Mouse (Mus musculus) midbrain, embryonic 15.5 days (tissue): ENCODE measurements around the gene Dbh. TPM values are rescaled to one million over a fixed set of nuclear protein-coding genes. Genes with fewer than 3 reads are reported as not detected.

Source experiments
- ATAC-seq: fragments of 200-750 bp; cut with Nextera tagmentation; replicated peaks from 2 replicates; pipeline ENCODE4 v1.8.0; 2017; ENCODE audit warnings: moderate TSS enrichment
- H3K27ac ChIP-seq: fragments of 300-500 bp; sonication (generic); 2 replicates; pipeline ENCODE4 v1.5.1; 2015; ENCODE audit warnings: mild to moderate bottlenecking, inconsistent platforms
- H3K27me3 ChIP-seq: fragments of 300-500 bp; sonication (generic); replicated peaks from 2 replicates; pipeline ENCODE4 v1.6.1; 2015; ENCODE audit warnings: inconsistent platforms
- H3K36me3 ChIP-seq: fragments of 300-500 bp; sonication (generic); replicated peaks from 2 replicates; pipeline ENCODE4 v1.6.1; 2015; ENCODE audit warnings: inconsistent platforms
- H3K4me1 ChIP-seq: fragments of 300-500 bp; sonication (generic); 2 replicates; pipeline ENCODE4 v1.6.1; 2015; ENCODE audit warnings: inconsistent platforms
- H3K4me2 ChIP-seq: fragments of 300-500 bp; sonication (generic); 2 replicates; pipeline ENCODE4 v1.6.1; 2015; ENCODE audit warnings: inconsistent platforms, mild to moderate bottlenecking, moderate library complexity
- H3K4me3 ChIP-seq: fragments of 300-500 bp; sonication (generic); 2 replicates; pipeline ENCODE4 v1.5.1; 2015; ENCODE audit warnings: mild to moderate bottlenecking, inconsistent platforms
- H3K9ac ChIP-seq: fragments of 300-500 bp; sonication (generic); 2 replicates; pipeline ENCODE4 v1.6.1; 2015; ENCODE audit warnings: mild to moderate bottlenecking, inconsistent platforms
- H3K9me3 ChIP-seq: fragments of 300-500 bp; sonication (generic); 2 replicates; pipeline ENCODE4 v1.6.1; 2016; ENCODE audit warnings: inconsistent platforms
- WGBS: fragments of 180-500 bp; shearing (Covaris S2); methylation state at CpG from one replicate; pipeline ENCODE4 v1.1.7; 2015; ENCODE audit warnings: mixed read lengths; 5-methylcytosine and 5-hydroxymethylcytosine counted together
- polyA plus RNA-seq: library from polyadenylated mRNA; unstranded; fragments of >200 nt; fragmentation: Nextera tagmentation; extraction: Ambion mirVana; gene quantifications from 2 replicates; pipeline ENCODE4 v1.2.1, GENCODE M21; 2015

Dbh gene
- 0.65 and 3.6 TPM in 2 replicates for polyA plus RNA-seq

- no peak within 1 kb of the TSS for H3K4me3 ChIP-seq
- no peaks in the 10 kb centered on the region for H3K36me3 ChIP-seq
- no peak within 1 kb of the TSS for H3K9ac ChIP-seq
- no peak within 1 kb of the TSS for H3K4me2 ChIP-seq
- no peaks in the 10 kb centered on the region for H3K9me3 ChIP-seq
- WGBS = 80% methylated on average over 12 of the region's 12 CpGs
- 0 out of 2 replicates have a peak, but pooled peaks cover 6% of the 10 kb centered on the region for H3K4me1 ChIP-seq
- no peak for ATAC-seq
- H3K27ac ChIP-seq = no peak within 1 kb of the TSS
- no peaks in the 10 kb centered on the region for H3K27me3 ChIP-seq
Measured at GRCm38 (mm10) chr2:27164796-27165590, at the start of gene Dbh. Gene Dbh (plus strand): TSS chr2:27165233.

- Histone ChIP-seq H3K36me3 (no peaks in the 10 kb centered on the region), H3K27me3 (no peaks in the 10 kb centered on the region), H3K9ac (no peak overlapping the region), H3K4me2 (no peak overlapping the region), H3K9me3 (no peaks in the 10 kb centered on the region), H3K4me1 (peaks cover 15% of the 10 kb centered on the region), H3K4me3 (no peak overlapping the region), H3K27ac (no peak overlapping the region)
- ATAC-seq = no peak
- WGBS = 68% methylated on average over 4 of the region's 4 CpGs
Measured at GRCm38 (mm10) chr2:27118452-27118851, 46.6 kb upstream of the Dbh start.

GRCm38 (mm10) chr2:27119766-27120165 is 45.3 kb upstream of the Dbh start:
- 83% methylated on average over 2 of the region's 2 CpGs for WGBS
- H3K27ac ChIP-seq = no peak overlapping the region
- ATAC-seq = no peak
- H3K4me2 ChIP-seq = no peak overlapping the region
- H3K4me3 ChIP-seq = no peak overlapping the region
- H3K4me1 ChIP-seq = peaks cover 15% of the 10 kb centered on the region
- H3K9ac ChIP-seq = no peak overlapping the region
- H3K9me3 ChIP-seq = no peaks in the 10 kb centered on the region
- H3K36me3 ChIP-seq = no peaks in the 10 kb centered on the region
- H3K27me3 ChIP-seq = no peaks in the 10 kb centered on the region

- Histone ChIP-seq H3K36me3 (no peaks in the 10 kb centered on the region), H3K4me2 (no peak overlapping the region), H3K4me1 (peaks cover 15% of the 10 kb centered on the region), H3K27ac (no peak overlapping the region), H3K9ac (no peak overlapping the region), H3K27me3 (no peaks in the 10 kb centered on the region), H3K9me3 (no peaks in the 10 kb centered on the region), H3K4me3 (no peak overlapping the region)
- no peak for ATAC-seq
- 83% methylated on average over 8 of the region's 8 CpGs for WGBS
Measured at GRCm38 (mm10) chr2:27120241-27120641, 44.8 kb upstream of the Dbh start.

- Histone ChIP-seq H3K4me2 (no peak overlapping the region), H3K27me3 (no peaks in the 10 kb centered on the region), H3K4me3 (no peak overlapping the region), H3K36me3 (no peaks in the 10 kb centered on the region), H3K9me3 (no peaks in the 10 kb centered on the region), H3K4me1 (peaks cover 15% of the 10 kb centered on the region), H3K9ac (no peak overlapping the region), H3K27ac (peak overlapping the region; percentile 15; the same call in 1 of the 2 replicates)
- 39% methylated on average over 9 of the region's 9 CpGs for WGBS
- no peak for ATAC-seq
Measured at GRCm38 (mm10) chr2:27121626-27122355, 43.2 kb upstream of the Dbh start.

GRCm38 (mm10) chr2:27122578-27122977 is 42.5 kb upstream of the Dbh start:
- Histone ChIP-seq H3K4me1 (peaks cover 15% of the 10 kb centered on the region), H3K9me3 (no peaks in the 10 kb centered on the region), H3K27me3 (no peaks in the 10 kb centered on the region), H3K36me3 (no peaks in the 10 kb centered on the region), H3K27ac (no peak overlapping the region), H3K4me3 (no peak overlapping the region), H3K9ac (no peak overlapping the region), H3K4me2 (no peak overlapping the region)
- ATAC-seq = no peak
- whole genome bisulfite sequencing = 22% methylated on average over 9 of the region's 9 CpGs

GRCm38 (mm10) chr2:27123121-27123520 is 41.9 kb upstream of the Dbh start:
- Histone ChIP-seq H3K9me3 (no peaks in the 10 kb centered on the region), H3K27me3 (no peaks in the 10 kb centered on the region), H3K4me3 (no peak overlapping the region), H3K4me1 (peaks cover 15% of the 10 kb centered on the region), H3K36me3 (no peaks in the 10 kb centered on the region), H3K4me2 (no peak overlapping the region), H3K9ac (no peak overlapping the region), H3K27ac (no peak overlapping the region)
- ATAC-seq = no peak
- WGBS = 91% methylated on average over 4 of the region's 4 CpGs

- no peak for ATAC-seq
- Histone ChIP-seq H3K4me1 (peaks cover 15% of the 10 kb centered on the region), H3K27me3 (no peaks in the 10 kb centered on the region), H3K4me3 (no peak overlapping the region), H3K27ac (no peak overlapping the region), H3K9me3 (no peaks in the 10 kb centered on the region), H3K9ac (no peak overlapping the region), H3K4me2 (no peak overlapping the region), H3K36me3 (no peaks in the 10 kb centered on the region)
- WGBS = 42% methylated on average over 10 of the region's 10 CpGs
Measured at GRCm38 (mm10) chr2:27125979-27126378, 39.1 kb upstream of the Dbh start.

- Histone ChIP-seq H3K4me1 (peaks cover 14% of the 10 kb centered on the region), H3K27me3 (no peaks in the 10 kb centered on the region), H3K36me3 (no peaks in the 10 kb centered on the region), H3K27ac (no peak overlapping the region), H3K4me2 (no peak overlapping the region), H3K9ac (no peak overlapping the region), H3K4me3 (no peak overlapping the region), H3K9me3 (no peaks in the 10 kb centered on the region)
- no peak for ATAC-seq
- WGBS = 51% methylated on average over 4 of the region's 4 CpGs
Measured at GRCm38 (mm10) chr2:27126496-27126895, 38.5 kb upstream of the Dbh start.

- Histone ChIP-seq H3K27me3 (no peaks in the 10 kb centered on the region), H3K4me3 (no peak overlapping the region), H3K9ac (no peak overlapping the region), H3K4me1 (no peaks in the 10 kb centered on the region), H3K27ac (no peak overlapping the region), H3K9me3 (no peaks in the 10 kb centered on the region), H3K4me2 (no peak overlapping the region), H3K36me3 (no peaks in the 10 kb centered on the region)
- WGBS = 63% methylated on average over 3 of the region's 3 CpGs
- no peak for ATAC-seq
Measured at GRCm38 (mm10) chr2:27128990-27129389, 36.0 kb upstream of the Dbh start.

GRCm38 (mm10) chr2:27135935-27136334 is 29.1 kb upstream of the Dbh start:
- 84% methylated on average over 5 of the region's 5 CpGs for WGBS
- no peaks in the 10 kb centered on the region for H3K4me1 ChIP-seq
- no peak overlapping the region for H3K9ac ChIP-seq
- no peaks in the 10 kb centered on the region for H3K27me3 ChIP-seq
- no peak overlapping the region for H3K27ac ChIP-seq
- H3K9me3 ChIP-seq = no peaks in the 10 kb centered on the region
- H3K4me3 ChIP-seq = no peak overlapping the region
- ATAC-seq = no peak
- H3K4me2 ChIP-seq = no peak overlapping the region
- H3K36me3 ChIP-seq = no peaks in the 10 kb centered on the region

GRCm38 (mm10) chr2:27136336-27136735 is 28.7 kb upstream of the Dbh start:
- Histone ChIP-seq H3K27ac (no peak overlapping the region), H3K4me2 (no peak overlapping the region), H3K4me3 (no peak overlapping the region), H3K9ac (no peak overlapping the region), H3K4me1 (no peaks in the 10 kb centered on the region), H3K36me3 (no peaks in the 10 kb centered on the region), H3K9me3 (no peaks in the 10 kb centered on the region), H3K27me3 (peaks cover 2% of the 10 kb centered on the region; the same call in 1 of the 2 replicates)
- 78% methylated on average over 3 of the region's 3 CpGs for WGBS
- ATAC-seq = no peak
